Comparison of ENCODE assay signal across 8 mouse cellular contexts in the genomic region with DNA sequence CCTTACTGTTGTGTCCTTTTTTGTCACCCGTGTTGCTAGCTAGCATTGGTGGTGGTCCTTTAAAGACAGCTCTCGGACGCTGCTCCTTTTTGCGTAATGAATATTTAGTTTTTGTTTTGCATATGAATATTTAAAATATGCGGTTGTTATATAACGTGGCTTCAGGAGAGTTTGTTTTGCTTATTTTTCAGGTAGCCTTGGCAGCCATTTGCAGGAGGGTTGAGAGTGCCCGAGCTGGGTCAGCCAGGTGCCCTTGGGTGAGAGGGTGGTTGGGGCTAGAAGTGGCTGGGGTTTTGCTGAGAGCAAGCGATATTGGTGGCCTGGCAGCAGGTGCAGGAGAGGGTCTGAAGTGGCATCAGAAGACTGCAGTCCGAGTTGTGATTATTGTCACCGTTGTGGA. TPM values are rescaled to one million over a fixed set of nuclear protein-coding genes. Genes with fewer than 3 reads are reported as not detected.
DNase-seq lines count a peak whose midpoint lies in the region; ATAC-seq lines count a peak whose summit lies in the region.

No protein-coding gene starts in this region.

- ATAC-seq in megakaryocyte, adult 5-6 weeks (ENCODE audit: poor library complexity, severe bottlenecking): no peak
- ATAC-seq in embryonic facial prominence, embryonic 11.5 days (replicated peaks; ENCODE audit: insufficient number of reproducible peaks, low FRiP score, low TSS enrichment, low read depth): no peak
- ATAC-seq in hindbrain, embryonic 11.5 days (ENCODE audit: low FRiP score): no peak
- no peak for ATAC-seq in limb, embryonic 13.5 days (ENCODE audit: low FRiP score, low read depth)
- no peak; the same call in 1 of the 2 replicates for ATAC-seq in midbrain, embryonic 14.5 days (ENCODE audit: low FRiP score, low TSS enrichment)

- peaks cover 25% of the 10 kb centered on the region for H3K4me1 ChIP-seq in megakaryocyte, embryonic 14.5 days
- H3K4me1 ChIP-seq in embryonic facial prominence, embryonic 11.5 days (ENCODE audit: control insufficient read depth, insufficient read depth, low read length): no peaks in the 10 kb centered on the region
- no peaks in the 10 kb centered on the region for H3K4me1 ChIP-seq in hindbrain, embryonic 11.5 days (replicated peaks; ENCODE audit: control insufficient read depth, insufficient read depth, low read length)
- H3K4me1 ChIP-seq in limb, embryonic 13.5 days: peaks cover 8% of the 10 kb centered on the region
- peaks cover 9% of the 10 kb centered on the region for H3K4me1 ChIP-seq in midbrain, embryonic 14.5 days (ENCODE audit: control insufficient read depth, insufficient read depth, low read length)

- peaks cover 28% of the 10 kb centered on the region for H3K36me3 ChIP-seq in megakaryocyte, embryonic 14.5 days (replicated peaks; ENCODE audit: low read length)
- no peaks in the 10 kb centered on the region for H3K36me3 ChIP-seq in embryonic facial prominence, embryonic 11.5 days (replicated peaks; ENCODE audit: control insufficient read depth, insufficient read depth, low read depth, low read length)
- no peaks in the 10 kb centered on the region for H3K36me3 ChIP-seq in hindbrain, embryonic 11.5 days (ENCODE audit: control insufficient read depth, insufficient read depth, low read length)
- peaks cover 21% of the 10 kb centered on the region for H3K36me3 ChIP-seq in limb, embryonic 13.5 days
- peaks cover 16% of the 10 kb centered on the region for H3K36me3 ChIP-seq in midbrain, embryonic 14.5 days (ENCODE audit: control insufficient read depth, insufficient read depth, low read length)

- H3K9ac ChIP-seq in embryonic facial prominence, embryonic 11.5 days (replicated peaks; ENCODE audit: low read length): peak overlapping the region; percentile 69
- H3K9ac ChIP-seq in hindbrain, embryonic 11.5 days (ENCODE audit: low read depth, low read length): peak overlapping the region; percentile 68
- peak overlapping the region; percentile 76 for H3K9ac ChIP-seq in limb, embryonic 13.5 days
- peak overlapping the region; percentile 68 for H3K9ac ChIP-seq in midbrain, embryonic 14.5 days (replicated peaks; ENCODE audit: low read length)

- DNase-seq in embryonic facial prominence, embryonic 11.5 days (ENCODE audit: low spot score): no peak
- DNase-seq in hindbrain, embryonic 11.5 days (ENCODE audit: low spot score): peak; percentile 12
- DNase-seq in midbrain, embryonic 14.5 days: no peak
- no peak for DNase-seq in ovary, adult 18-20 months (ENCODE audit: low spot score)
- no peak for DNase-seq in thymus, postnatal 14 days

- WGBS in embryonic facial prominence, embryonic 11.5 days: 3% methylated on average over 10 of the region's 10 CpGs
- WGBS in hindbrain, embryonic 11.5 days: 2% methylated on average over 10 of the region's 10 CpGs
- 7% methylated on average over 10 of the region's 10 CpGs for WGBS in limb, embryonic 13.5 days
- 1% methylated on average over 10 of the region's 10 CpGs for WGBS in midbrain, embryonic 14.5 days

- no peaks in the 10 kb centered on the region for H3K9me3 ChIP-seq in megakaryocyte, embryonic 14.5 days
- no peaks in the 10 kb centered on the region for H3K9me3 ChIP-seq in embryonic facial prominence, embryonic 11.5 days (replicated peaks; ENCODE audit: control insufficient read depth, low read length)
- H3K9me3 ChIP-seq in hindbrain, embryonic 11.5 days (ENCODE audit: control insufficient read depth, low read length): no peaks in the 10 kb centered on the region
- no peaks in the 10 kb centered on the region for H3K9me3 ChIP-seq in limb, embryonic 13.5 days
- no peaks in the 10 kb centered on the region for H3K9me3 ChIP-seq in midbrain, embryonic 14.5 days (ENCODE audit: control insufficient read depth, low read length)

- peak overlapping the region; percentile 100 for H3K4me3 ChIP-seq in megakaryocyte, embryonic 14.5 days (replicated peaks)
- peak overlapping the region; percentile 81 for H3K4me3 ChIP-seq in embryonic facial prominence, embryonic 11.5 days (ENCODE audit: low read depth, low read length)
- peak overlapping the region; percentile 88 for H3K4me3 ChIP-seq in hindbrain, embryonic 11.5 days (ENCODE audit: low read depth, low read length)
- peak overlapping the region; percentile 82 for H3K4me3 ChIP-seq in limb, embryonic 13.5 days
- H3K4me3 ChIP-seq in midbrain, embryonic 14.5 days (replicated peaks; ENCODE audit: low read depth, low read length): peak overlapping the region; percentile 90

- H3K4me2 ChIP-seq in embryonic facial prominence, embryonic 11.5 days (ENCODE audit: low read depth, low read length): peak overlapping the region; percentile 89
- peak overlapping the region; percentile 67 for H3K4me2 ChIP-seq in hindbrain, embryonic 11.5 days (replicated peaks; ENCODE audit: low read depth, low read length)
- H3K4me2 ChIP-seq in limb, embryonic 13.5 days (replicated peaks): peak overlapping the region; percentile 85
- peak overlapping the region; percentile 90 for H3K4me2 ChIP-seq in midbrain, embryonic 14.5 days (ENCODE audit: low read length)

- H3K27ac ChIP-seq in embryonic facial prominence, embryonic 11.5 days (replicated peaks; ENCODE audit: low read depth, low read length): no peak overlapping the region
- H3K27ac ChIP-seq in hindbrain, embryonic 11.5 days (ENCODE audit: low read depth, low read length): peak overlapping the region; percentile 83; the same call in 1 of the 2 replicates
- H3K27ac ChIP-seq in limb, embryonic 13.5 days: peak overlapping the region; percentile 72; the same call in 1 of the 2 replicates
- peak overlapping the region; percentile 89 for H3K27ac ChIP-seq in midbrain, embryonic 14.5 days (replicated peaks; ENCODE audit: low read depth, low read length)

- H3K27me3 ChIP-seq in megakaryocyte, embryonic 14.5 days (replicated peaks): no peaks in the 10 kb centered on the region
- H3K27me3 ChIP-seq in embryonic facial prominence, embryonic 11.5 days (ENCODE audit: control insufficient read depth, insufficient read depth, low read length): no peaks in the 10 kb centered on the region
- no peaks in the 10 kb centered on the region for H3K27me3 ChIP-seq in hindbrain, embryonic 11.5 days (ENCODE audit: control insufficient read depth, insufficient read depth, low read length)
- H3K27me3 ChIP-seq in limb, embryonic 13.5 days: no peaks in the 10 kb centered on the region
- H3K27me3 ChIP-seq in midbrain, embryonic 14.5 days (ENCODE audit: control insufficient read depth, insufficient read depth, low read length): no peaks in the 10 kb centered on the region

RNA-seq across cellular contexts. Expression of a gene that starts 1.9 kb away (rescaled TPM):
- polyA plus RNA-seq in megakaryocyte, embryonic 14.5 days (2012; ENCODE audit: insufficient read depth, low replicate concordance): 237 and 328 TPM in 2 replicates
- total RNA-seq in megakaryocyte, adult 5-6 weeks (2015): 57.6 and 73.8 TPM in 2 replicates
- total RNA-seq in megakaryocyte, adult 5-6 weeks (2017): 23.3 and 40.3 TPM in 2 replicates
- polyA plus RNA-seq in embryonic facial prominence, embryonic 11.5 days (2014; fragmentation: Nextera tagmentation; extraction: Ambion mirVana): 89.6 and 97.7 TPM in 2 replicates
- 120 and 127 TPM in 2 replicates for polyA plus RNA-seq in hindbrain, embryonic 11.5 days (2014; fragmentation: Nextera tagmentation; extraction: Ambion mirVana)
- 85.1 and 93.4 TPM in 2 replicates for polyA plus RNA-seq in limb, embryonic 13.5 days (2015; fragmentation: Nextera tagmentation; extraction: Ambion mirVana)
- 144 and 152 TPM in 2 replicates for polyA plus RNA-seq in midbrain, embryonic 14.5 days (2014; fragmentation: Nextera tagmentation; extraction: Ambion mirVana)

RNA-seq across cellular contexts. Expression of a gene that starts 14.6 kb away (rescaled TPM):
- polyA plus RNA-seq in megakaryocyte, embryonic 14.5 days (2012; ENCODE audit: insufficient read depth, low replicate concordance): 5.3 and 15.9 TPM in 2 replicates
- total RNA-seq in megakaryocyte, adult 5-6 weeks (2015): 114 and 116 TPM in 2 replicates
- 246 and 306 TPM in 2 replicates for total RNA-seq in megakaryocyte, adult 5-6 weeks (2017)
- 151 and 158 TPM in 2 replicates for polyA plus RNA-seq in embryonic facial prominence, embryonic 11.5 days (2014; fragmentation: Nextera tagmentation; extraction: Ambion mirVana)
- 130 and 133 TPM in 2 replicates for polyA plus RNA-seq in hindbrain, embryonic 11.5 days (2014; fragmentation: Nextera tagmentation; extraction: Ambion mirVana)
- polyA plus RNA-seq in limb, embryonic 13.5 days (2015; fragmentation: Nextera tagmentation; extraction: Ambion mirVana): 173 and 180 TPM in 2 replicates
- 147 and 150 TPM in 2 replicates for polyA plus RNA-seq in midbrain, embryonic 14.5 days (2014; fragmentation: Nextera tagmentation; extraction: Ambion mirVana)

RNA-seq across cellular contexts. Expression of a gene that starts 43.6 kb away (rescaled TPM):
- not detected in 2 replicates for polyA plus RNA-seq in megakaryocyte, embryonic 14.5 days (2012; ENCODE audit: insufficient read depth, low replicate concordance)
- total RNA-seq in megakaryocyte, adult 5-6 weeks (2015): not detected in 2 replicates
- 0.81 TPM in 1 of 2 replicates, not detected in the other for total RNA-seq in megakaryocyte, adult 5-6 weeks (2017)
- not detected in 2 replicates for polyA plus RNA-seq in embryonic facial prominence, embryonic 11.5 days (2014; fragmentation: Nextera tagmentation; extraction: Ambion mirVana)
- 0.25 TPM in 1 of 2 replicates, not detected in the other for polyA plus RNA-seq in hindbrain, embryonic 11.5 days (2014; fragmentation: Nextera tagmentation; extraction: Ambion mirVana)
- polyA plus RNA-seq in limb, embryonic 13.5 days (2015; fragmentation: Nextera tagmentation; extraction: Ambion mirVana): not detected in 2 replicates
- not detected in 2 replicates for polyA plus RNA-seq in midbrain, embryonic 14.5 days (2014; fragmentation: Nextera tagmentation; extraction: Ambion mirVana)

RNA-seq across cellular contexts. Expression of a gene that starts 48.0 kb away (rescaled TPM):
- polyA plus RNA-seq in megakaryocyte, embryonic 14.5 days (2012; ENCODE audit: insufficient read depth, low replicate concordance): 6.8 and 29.7 TPM in 2 replicates
- 7.6 and 9.0 TPM in 2 replicates for total RNA-seq in megakaryocyte, adult 5-6 weeks (2015)
- total RNA-seq in megakaryocyte, adult 5-6 weeks (2017): 9.1 and 9.8 TPM in 2 replicates
- 291 and 296 TPM in 2 replicates for polyA plus RNA-seq in embryonic facial prominence, embryonic 11.5 days (2014; fragmentation: Nextera tagmentation; extraction: Ambion mirVana)
- 244 and 372 TPM in 2 replicates for polyA plus RNA-seq in hindbrain, embryonic 11.5 days (2014; fragmentation: Nextera tagmentation; extraction: Ambion mirVana)
- 207 and 209 TPM in 2 replicates for polyA plus RNA-seq in limb, embryonic 13.5 days (2015; fragmentation: Nextera tagmentation; extraction: Ambion mirVana)
- polyA plus RNA-seq in midbrain, embryonic 14.5 days (2014; fragmentation: Nextera tagmentation; extraction: Ambion mirVana): 223 and 257 TPM in 2 replicates

RNA-seq across cellular contexts. Expression of a gene that starts 52.4 kb away (rescaled TPM):
- 0.56 TPM in 1 of 2 replicates, not detected in the other for polyA plus RNA-seq in megakaryocyte, embryonic 14.5 days (2012; ENCODE audit: insufficient read depth, low replicate concordance)
- 0.04 TPM in 1 of 2 replicates, not detected in the other for total RNA-seq in megakaryocyte, adult 5-6 weeks (2015)
- total RNA-seq in megakaryocyte, adult 5-6 weeks (2017): not detected in 2 replicates
- not detected in 2 replicates for polyA plus RNA-seq in embryonic facial prominence, embryonic 11.5 days (2014; fragmentation: Nextera tagmentation; extraction: Ambion mirVana)
- 0.23 TPM in 1 of 2 replicates, not detected in the other for polyA plus RNA-seq in hindbrain, embryonic 11.5 days (2014; fragmentation: Nextera tagmentation; extraction: Ambion mirVana)
- 0.17 TPM in 1 of 2 replicates, not detected in the other for polyA plus RNA-seq in limb, embryonic 13.5 days (2015; fragmentation: Nextera tagmentation; extraction: Ambion mirVana)
- polyA plus RNA-seq in midbrain, embryonic 14.5 days (2014; fragmentation: Nextera tagmentation; extraction: Ambion mirVana): 0.18 and 0.45 TPM in 2 replicates
